Mouse (Mus musculus) neutrophil, adult 5-6 weeks (primary cell): ENCODE data around the gene Arhgef10l. TPM values are rescaled to one million over a fixed set of nuclear protein-coding genes. Genes with fewer than 3 reads are reported as not detected.

Experiments
- total RNA-seq: library from RNA; stranded (forward); fragments of 200-1000 nt; gene quantifications from 2 replicates; pipeline ENCODE4 v1.2.3, GENCODE M21; 2017

The Arhgef10l gene
- total RNA-seq, 1 experiment from 2014 or later, result 4.2 TPM

Other genes with a start within 250 kb of the Arhgef10l start
- 59.2 and 63.5 TPM in 2 replicates for gene Rcc2, start 34.5 kb upstream of the Arhgef10l start, total RNA-seq
- gene Padi6, start 76.6 kb upstream of the Arhgef10l start, total RNA-seq, result 0.12 TPM in 1 of 2 replicates, not detected in the other
- gene Padi4, start 108.2 kb upstream of the Arhgef10l start, total RNA-seq, result 148 and 162 TPM in 2 replicates
- not detected in 2 replicates for gene Padi3, start 144.6 kb upstream of the Arhgef10l start, total RNA-seq
- gene Padi1, start 179.8 kb upstream of the Arhgef10l start, total RNA-seq, result 0.49 and 0.81 TPM in 2 replicates
- 8.4 and 9.3 TPM in 2 replicates for gene Padi2, start 240.3 kb upstream of the Arhgef10l start, total RNA-seq